Mouse (Mus musculus): Measurements from ENCODE around the gene Nsun2. TPM values are rescaled to one million over a fixed set of nuclear protein-coding genes. Genes with fewer than 3 reads are reported as not detected.

The Nsun2 gene
- total RNA-seq, 2 experiments from 2014 or later: 49.5 to 50.7 TPM

GRCm38 (mm10) chr13:69673921-69674618 is 140.5 kb downstream of the Nsun2 start:
- no peak for DNase-seq (ENCODE audit: low spot score in 2 of 2)

Other genes with a start within 250 kb of the Nsun2 start
- 10 to 100 TPM; 19.0 to 21.9 TPM for gene Tent4a, start 871 bp downstream of the Nsun2 start, total RNA-seq (2021)
- gene Srd5a1, start 77.7 kb downstream of the Nsun2 start, total RNA-seq (2021): 1 to 10 TPM; 3.3 to 3.8 TPM
- under 1 TPM; 0.29 to 0.31 TPM for gene Ube2ql1, start 206.1 kb downstream of the Nsun2 start, total RNA-seq (2021)

All from gastrocnemius, postnatal 4 days (tissue).